Mouse (Mus musculus): ENCODE data around the gene Dhx32.

DNA sequence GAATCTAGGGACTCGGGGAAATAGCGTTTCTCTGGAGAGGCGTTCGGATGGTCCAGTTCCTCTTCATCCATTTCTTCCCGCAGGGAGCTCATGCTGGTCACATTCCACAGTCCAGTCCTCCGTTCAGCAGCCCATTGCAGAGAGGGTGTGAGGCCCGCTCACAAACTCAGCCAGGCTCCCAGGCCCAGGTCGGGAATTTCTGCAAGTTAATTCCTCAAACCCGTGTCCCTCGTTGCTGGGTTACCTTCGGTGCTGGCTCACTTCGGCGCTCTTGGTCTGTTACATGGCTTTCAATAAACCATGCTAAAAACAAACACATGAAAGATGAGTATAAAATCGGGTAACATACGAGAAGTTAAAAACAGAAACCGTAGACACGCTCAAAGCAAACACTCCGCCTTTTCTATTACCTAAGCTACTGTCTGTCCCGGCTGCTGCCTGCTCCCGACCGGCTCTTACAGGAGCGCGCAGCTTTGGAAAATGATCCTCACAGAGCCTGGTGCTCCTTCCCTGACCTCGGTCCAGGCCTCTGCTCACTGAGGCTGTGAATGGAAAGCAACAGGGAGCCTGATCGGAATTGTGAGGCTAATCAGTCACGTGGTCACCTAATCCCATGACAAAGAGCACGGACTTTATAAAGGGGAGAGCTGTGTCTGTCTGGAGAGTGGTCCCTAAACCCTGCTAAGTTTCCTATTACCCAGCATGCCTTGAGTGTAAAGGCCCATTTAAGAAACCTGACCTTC is 22.7 kb downstream of the Dhx32 start:
- TF ChIP-seq CTCF (IDR thresholded peaks at IDR 0.05; ENCODE audit: extremely low read depth, insufficient read depth, low read length), result no peak
- TF ChIP-seq POLR2A (IDR thresholded peaks at IDR 0.05; ENCODE audit: extremely low read depth, insufficient read depth, low read length), result no peak
